Mouse (Mus musculus): ENCODE results near the gene Slc16a8. TPM values are rescaled to one million over a fixed set of nuclear protein-coding genes. Genes with fewer than 3 reads are reported as not detected.
A peak's percentile ranks its signal among the peaks of the same experiment; 100 is the strongest.

The Slc16a8 gene
- total RNA-seq, 1 experiment = 0.58 TPM

GRCm38 (mm10) chr15:79280209-79280608, 25.6 kb upstream of the Slc16a8 start:
- no peak for TF ChIP-seq HCFC1 (IDR thresholded peaks at IDR 0.05; ENCODE audit: borderline replicate concordance, insufficient read depth, low read length)
- peak; percentile 63; the same call in 1 of the 2 replicates for TF ChIP-seq ZC3H11A (IDR thresholded peaks at IDR 0.05; ENCODE audit: borderline replicate concordance, low read depth, low read length)
- TF ChIP-seq CHD2 (IDR thresholded peaks at IDR 0.05; ENCODE audit: low read depth, low read length) = 0 out of 2 replicates have a peak, but pooled peaks have one; percentile 27
- in situ Hi-C loops (cut with MboI; ENCODE audit: low sequenced_read_pairs in 2 of 2, unreplicated experiment in 2 of 2) = no loop called here
- DNase-seq (ENCODE audit: low read depth, low spot score) = peak; percentile 81
- peaks cover 0 to 13% of the 10 kb centered on the region in 2 experiments; a peak in 2 of 4 replicates for H3K4me1 ChIP-seq (ENCODE audit: control insufficient read depth in 2 of 2, insufficient read depth in 2 of 2, low read length in 2 of 2, poor library complexity in 1 of 2)
- no peaks in the 10 kb centered on the region for H3K36me3 ChIP-seq (ENCODE audit: control insufficient read depth, insufficient read depth, low read length, poor library complexity, severe bottlenecking)
- no peak overlapping the region for H3K4me3 ChIP-seq (ENCODE audit: insufficient read depth in 1 of 2, low read depth in 1 of 2, low read length in 2 of 2, poor library complexity in 1 of 2, severe bottlenecking in 1 of 2)
- H3K9me3 ChIP-seq (ENCODE audit: control insufficient read depth, insufficient read depth, low read depth, low read length) = no peaks in the 10 kb centered on the region
- no peak overlapping the region for H3K9ac ChIP-seq (ENCODE audit: insufficient read depth, low read depth, low read length, poor library complexity, severe bottlenecking)
- H3K27ac ChIP-seq (ENCODE audit: insufficient read depth, low read depth, low read length, poor library complexity, severe bottlenecking) = no peak overlapping the region

GRCm38 (mm10) chr15:79277728-79278127, 23.2 kb upstream of the Slc16a8 start:
- Histone ChIP-seq H3K9me3 (ENCODE audit: control insufficient read depth, insufficient read depth, low read depth, low read length) (no peaks in the 10 kb centered on the region), H3K9ac (ENCODE audit: insufficient read depth, low read depth, low read length, poor library complexity, severe bottlenecking) (no peak overlapping the region), H3K4me1 (ENCODE audit: control insufficient read depth in 2 of 2, insufficient read depth in 2 of 2, low read length in 2 of 2, poor library complexity in 1 of 2) (peaks cover 0 to 13% of the 10 kb centered on the region in 2 experiments; a peak in 2 of 4 replicates), H3K36me3 (ENCODE audit: control insufficient read depth, insufficient read depth, low read length, poor library complexity, severe bottlenecking) (no peaks in the 10 kb centered on the region), H3K4me3 (ENCODE audit: insufficient read depth in 1 of 2, low read depth in 1 of 2, low read length in 2 of 2, poor library complexity in 1 of 2, severe bottlenecking in 1 of 2) (no peak overlapping the region), H3K27ac (ENCODE audit: insufficient read depth, low read depth, low read length, poor library complexity, severe bottlenecking) (no peak overlapping the region)
- no peak for TF ChIP-seq HCFC1 (IDR thresholded peaks at IDR 0.05; ENCODE audit: borderline replicate concordance, insufficient read depth, low read length)
- no peak for DNase-seq (ENCODE audit: low read depth, low spot score)
- in situ Hi-C loops (cut with MboI; ENCODE audit: low sequenced_read_pairs in 2 of 2, unreplicated experiment in 2 of 2) = no loop called here

- no peaks in the 10 kb centered on the region for H3K36me3 ChIP-seq (ENCODE audit: control insufficient read depth, insufficient read depth, low read length, poor library complexity, severe bottlenecking)
- peaks cover 0 to 2% of the 10 kb centered on the region in 2 experiments; a peak in 1 of 4 replicates for H3K4me1 ChIP-seq (ENCODE audit: control insufficient read depth in 2 of 2, insufficient read depth in 2 of 2, low read length in 2 of 2, poor library complexity in 1 of 2)
- no peaks in the 10 kb centered on the region for H3K9me3 ChIP-seq (ENCODE audit: control insufficient read depth, insufficient read depth, low read depth, low read length)
- in situ Hi-C loops (cut with MboI; ENCODE audit: low sequenced_read_pairs in 2 of 2, unreplicated experiment in 2 of 2) = no loop called here
- no peak for DNase-seq (ENCODE audit: low read depth, low spot score)
- H3K9ac ChIP-seq (ENCODE audit: insufficient read depth, low read depth, low read length, poor library complexity, severe bottlenecking) = no peak overlapping the region
- TF ChIP-seq MAFK (IDR thresholded peaks at IDR 0.05; ENCODE audit: insufficient read depth, low read depth, low read length) (no peak), ZNF384 (IDR thresholded peaks at IDR 0.05; ENCODE audit: low read depth, low read length) (no peak)
- H3K27ac ChIP-seq (ENCODE audit: insufficient read depth, low read depth, low read length, poor library complexity, severe bottlenecking) = no peak overlapping the region
- no peak overlapping the region for H3K4me3 ChIP-seq (ENCODE audit: insufficient read depth in 1 of 2, low read depth in 1 of 2, low read length in 2 of 2, poor library complexity in 1 of 2, severe bottlenecking in 1 of 2)
Observed at GRCm38 (mm10) chr15:79273020-79273419, 18.5 kb upstream of the Slc16a8 start.

GRCm38 (mm10) chr15:79271124-79271746, 16.7 kb upstream of the Slc16a8 start:
- DNase-seq (ENCODE audit: low read depth, low spot score) = no peak
- H3K4me3 ChIP-seq (ENCODE audit: insufficient read depth in 1 of 2, low read depth in 1 of 2, low read length in 2 of 2, poor library complexity in 1 of 2, severe bottlenecking in 1 of 2) = peak overlapping the region in 1 of 2 experiments; percentile 59; a peak in 2 of 4 replicates
- TF ChIP-seq MAFK (IDR thresholded peaks at IDR 0.05; ENCODE audit: insufficient read depth, low read depth, low read length) (no peak), ZNF384 (IDR thresholded peaks at IDR 0.05; ENCODE audit: low read depth, low read length) (0 out of 2 replicates have a peak, but pooled peaks have one; percentile 12), HCFC1 (IDR thresholded peaks at IDR 0.05; ENCODE audit: borderline replicate concordance, insufficient read depth, low read length) (no peak), CHD2 (IDR thresholded peaks at IDR 0.05; ENCODE audit: low read depth, low read length) (no peak), ZC3H11A (IDR thresholded peaks at IDR 0.05; ENCODE audit: borderline replicate concordance, low read depth, low read length) (peak; percentile 16; the same call in 1 of the 2 replicates)
- H3K36me3 ChIP-seq (ENCODE audit: control insufficient read depth, insufficient read depth, low read length, poor library complexity, severe bottlenecking) = no peaks in the 10 kb centered on the region
- H3K9me3 ChIP-seq (ENCODE audit: control insufficient read depth, insufficient read depth, low read depth, low read length) = no peaks in the 10 kb centered on the region
- in situ Hi-C loops (cut with MboI; ENCODE audit: low sequenced_read_pairs in 2 of 2, unreplicated experiment in 2 of 2) = no loop called here
- peaks cover 0 to 2% of the 10 kb centered on the region in 2 experiments; a peak in 1 of 4 replicates for H3K4me1 ChIP-seq (ENCODE audit: control insufficient read depth in 2 of 2, insufficient read depth in 2 of 2, low read length in 2 of 2, poor library complexity in 1 of 2)
- H3K9ac ChIP-seq (ENCODE audit: insufficient read depth, low read depth, low read length, poor library complexity, severe bottlenecking) = no peak overlapping the region
- H3K27ac ChIP-seq (ENCODE audit: insufficient read depth, low read depth, low read length, poor library complexity, severe bottlenecking) = no peak overlapping the region
